Mouse (Mus musculus) heart, postnatal 4 days (tissue): ENCODE results near the gene Vmn2r13. TPM values are rescaled to one million over a fixed set of nuclear protein-coding genes. Genes with fewer than 3 reads are reported as not detected.
"Not testable (repeated sequence)": the region's sequence is repeated elsewhere in the genome, so short reads cannot be mapped to it uniquely, and the experiment has no call there.

Experiments used
- DNase-seq: peaks from one replicate; pipeline ENCODE4 v3.0.0; 2021
- total RNA-seq, 2 experiments: library from RNA; stranded (reverse); gene quantifications; 2 replicates each; pipeline ENCODE4 v1.2.3; 2021

The Vmn2r13 gene
- not detected for total RNA-seq

DNA sequence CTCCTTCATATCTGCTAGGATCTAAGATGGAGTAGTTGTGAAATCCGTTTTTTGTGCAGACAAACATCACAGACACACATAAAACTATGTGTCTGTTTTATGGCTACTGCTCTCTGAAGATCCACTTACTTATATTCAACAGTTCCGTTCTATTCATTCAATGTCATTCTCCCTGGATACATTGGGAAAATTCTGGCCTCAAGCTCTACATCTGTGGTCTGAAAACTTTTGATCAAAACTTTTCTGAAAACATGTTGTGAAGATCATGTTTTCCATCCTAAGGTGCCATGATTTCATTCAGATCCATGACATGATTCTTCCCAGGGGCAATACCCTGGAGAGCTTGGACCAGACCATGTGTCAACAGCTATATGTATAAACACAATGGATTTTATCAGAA lies at the start of gene Vmn2r13:
Vmn2r13 (minus strand) TSS at position 101 of the 400 bp plus-strand sequence.
- DNase-seq, result not testable (repeated sequence)

DNA sequence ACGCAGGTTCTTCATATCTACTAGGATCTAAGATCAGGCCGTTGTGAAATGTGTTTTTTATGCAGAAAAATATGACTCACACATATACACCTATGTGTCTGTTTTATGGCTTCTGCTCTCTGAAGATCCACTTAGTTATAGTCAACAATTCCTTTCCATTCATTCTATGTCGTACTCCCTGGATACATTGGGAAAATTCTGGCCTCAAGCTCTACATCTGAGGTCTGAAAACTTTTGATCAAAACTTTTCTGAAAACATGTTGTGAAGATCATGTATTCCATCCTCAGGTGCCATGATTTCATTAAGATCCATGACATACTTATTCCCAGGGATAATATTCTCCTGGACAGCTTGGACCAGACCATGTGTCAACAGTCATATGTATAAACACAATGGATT lies 32.6 kb upstream of the Vmn2r13 start, which contains the start of gene Vmn2r14:
Vmn2r14 (minus strand) TSS at position 101 of the 400 bp plus-strand sequence.
- no peak for DNase-seq

DNA sequence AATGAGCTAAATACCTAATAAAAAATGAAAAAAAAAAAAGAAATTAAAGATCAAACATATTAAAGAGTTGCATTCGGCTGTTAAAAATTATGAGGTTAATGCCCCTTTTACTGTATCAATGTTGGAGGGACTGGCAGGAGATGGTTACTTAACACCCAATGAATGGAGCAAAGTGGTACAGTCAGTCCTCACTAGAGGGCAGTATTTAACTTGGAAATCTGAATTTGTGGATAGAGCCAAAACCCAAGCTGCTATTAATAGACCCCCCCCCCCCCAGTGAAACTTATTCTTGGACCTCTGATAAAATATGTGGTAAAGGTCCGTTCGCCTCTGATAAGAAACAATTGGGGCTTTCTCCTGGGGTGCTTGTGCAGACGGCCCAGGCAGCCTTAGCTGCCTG lies 25.1 kb downstream of the Vmn2r13 start:
- not testable (repeated sequence) for DNase-seq

DNA sequence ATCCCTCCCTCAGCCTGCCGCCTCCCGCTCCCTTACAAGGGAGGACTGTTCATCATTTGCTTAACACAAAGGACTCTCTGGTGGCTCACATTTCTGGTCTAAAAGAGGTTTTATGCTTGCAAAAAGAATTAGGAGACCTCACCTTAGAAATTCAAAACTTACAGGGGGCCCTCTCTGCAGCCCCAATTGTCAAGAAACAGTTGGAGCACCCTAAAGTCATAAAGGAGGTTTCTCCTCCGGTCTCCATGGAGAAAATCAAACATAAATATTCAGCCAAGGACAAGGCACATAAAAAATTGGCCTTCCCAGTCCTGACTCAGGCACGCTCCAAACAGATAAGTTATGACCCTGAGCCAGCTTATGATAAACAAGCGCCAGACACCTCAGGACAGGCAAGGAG lies 31.9 kb downstream of the Vmn2r13 start:
- DNase-seq, result no peak

DNA sequence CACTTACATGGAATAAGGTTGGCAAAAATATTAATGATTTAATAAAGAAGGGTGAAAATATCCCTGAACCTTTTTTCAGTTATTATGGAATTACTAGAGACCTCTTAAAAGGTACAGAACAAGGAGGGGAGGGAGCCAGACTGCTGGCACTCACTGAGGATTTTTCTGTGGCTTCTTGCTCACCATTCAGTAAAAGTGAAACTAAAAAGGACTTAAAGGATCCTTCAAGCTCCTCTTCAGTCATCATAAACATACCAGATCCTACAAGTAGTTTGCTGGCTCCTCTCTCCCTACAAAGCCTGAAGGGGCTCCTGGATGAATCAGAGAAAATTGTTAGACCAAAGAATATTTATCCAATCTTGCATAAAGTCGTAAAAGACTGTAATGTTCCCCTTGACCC lies 32.4 kb downstream of the Vmn2r13 start:
- not testable (repeated sequence) for DNase-seq

DNA sequence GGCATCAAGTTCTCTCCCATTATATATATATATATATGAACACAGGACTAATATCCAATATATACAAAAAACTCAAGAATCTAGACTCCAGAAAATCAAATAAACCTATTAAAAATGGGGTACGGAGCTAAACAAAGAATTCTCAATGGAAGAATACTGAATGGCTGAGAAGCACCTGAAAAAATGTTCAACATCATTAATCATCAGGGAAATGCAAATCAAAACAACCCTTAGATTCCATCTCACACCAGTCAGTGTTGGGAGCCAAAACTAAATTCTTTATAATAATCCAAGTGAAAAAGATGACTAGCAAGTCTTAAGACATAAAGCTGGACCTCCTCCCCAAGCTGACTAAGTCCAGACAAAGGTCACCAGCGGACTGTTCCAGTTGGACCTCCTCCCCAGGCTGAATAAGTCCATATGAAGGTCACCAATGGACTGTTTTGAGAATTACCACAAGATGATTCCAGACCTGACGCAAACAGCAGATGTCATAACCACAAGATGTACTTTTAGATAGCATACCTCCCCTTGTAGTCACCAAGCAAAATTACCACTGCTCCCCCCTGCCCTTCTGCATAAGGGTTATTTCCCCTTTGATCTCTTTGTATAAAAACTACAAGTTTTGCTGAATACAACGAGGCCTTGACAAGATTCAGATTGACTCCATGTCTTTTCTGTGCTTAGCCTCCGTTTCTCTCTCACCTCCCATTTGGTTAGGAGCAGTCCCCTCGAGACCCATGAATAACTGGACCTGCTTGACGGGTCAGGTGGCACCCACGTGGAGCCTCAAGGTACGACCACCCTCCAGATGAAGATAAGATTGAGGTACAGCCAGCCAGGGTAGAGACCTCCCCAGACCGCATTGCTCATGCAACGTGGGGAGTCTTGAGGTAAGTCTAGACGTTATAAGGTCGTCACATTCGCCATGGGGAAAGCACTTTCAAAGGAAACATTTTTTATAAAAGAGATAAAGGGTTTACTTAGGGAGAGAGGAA lies 33.2 kb downstream of the Vmn2r13 start:
- DNase-seq, result not testable (repeated sequence)

DNA sequence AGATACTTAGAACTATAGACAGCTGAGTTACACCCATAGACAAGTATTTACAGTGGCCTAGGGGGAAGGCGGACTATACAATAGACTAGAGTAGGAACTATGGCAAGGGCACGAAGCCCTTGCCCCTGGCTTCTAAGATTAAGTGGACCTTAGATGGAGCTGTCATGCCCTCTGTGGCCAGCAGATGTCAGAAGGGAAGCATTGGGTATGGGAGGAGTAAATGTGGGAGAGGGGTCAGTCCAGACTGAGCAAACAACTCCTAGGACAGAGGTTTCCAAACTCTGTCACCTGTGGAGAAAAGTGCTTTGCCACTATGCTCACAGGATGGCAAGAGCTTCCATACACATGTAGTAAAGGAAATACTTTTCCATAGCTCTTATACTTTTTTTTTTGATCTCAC lies 52.5 kb downstream of the Vmn2r13 start:
- DNase-seq, result no peak

DNA sequence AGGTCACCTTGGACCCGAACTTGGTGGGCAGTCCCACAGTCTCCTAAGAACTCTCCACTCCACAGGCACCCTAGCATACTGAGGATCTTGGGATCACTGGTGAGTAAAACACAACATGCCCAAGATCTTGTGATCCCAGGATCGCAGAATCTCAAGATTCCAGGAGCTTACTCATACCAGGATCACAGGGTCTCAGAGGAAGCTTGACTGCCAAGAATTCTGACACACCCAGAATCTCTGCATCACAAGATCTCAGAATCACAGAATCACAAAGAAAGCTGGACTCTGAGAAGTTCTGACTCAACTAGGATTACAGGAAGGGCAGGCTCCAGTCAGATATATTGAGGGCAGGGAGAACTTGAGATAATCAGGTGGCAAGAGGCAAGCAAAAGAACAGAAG lies 55.3 kb downstream of the Vmn2r13 start:
- DNase-seq, result no peak

Other genes with a start within 250 kb of the Vmn2r13 start
- not detected for gene Vmn2r10, start 185.7 kb downstream of the Vmn2r13 start, total RNA-seq
- gene Vmn2r11, start 132.6 kb downstream of the Vmn2r13 start, total RNA-seq, result not detected
- gene Vmn2r12, start 94.2 kb downstream of the Vmn2r13 start, total RNA-seq, result not detected
- not detected for gene Vmn2r14, start 32.5 kb upstream of the Vmn2r13 start, total RNA-seq
- gene Vmn2r15, start 105.4 kb upstream of the Vmn2r13 start, total RNA-seq, result not detected
- gene Vmn2r16, start 138.0 kb upstream of the Vmn2r13 start, total RNA-seq, result not detected
- not detected for gene Vmn2r17, start 227.5 kb upstream of the Vmn2r13 start, total RNA-seq